Mouse (Mus musculus) monocyte, adult 2 months (primary cell): ENCODE measurements around the gene Ptpra.

ENCODE experiments used
- DNase-seq, 2 experiments: peaks; one replicate each; pipeline ENCODE4 v3.0.0; 2022; ENCODE audit warnings: low spot score in 2 of 2, low read depth in 1 of 2

Ptpra gene

DNA sequence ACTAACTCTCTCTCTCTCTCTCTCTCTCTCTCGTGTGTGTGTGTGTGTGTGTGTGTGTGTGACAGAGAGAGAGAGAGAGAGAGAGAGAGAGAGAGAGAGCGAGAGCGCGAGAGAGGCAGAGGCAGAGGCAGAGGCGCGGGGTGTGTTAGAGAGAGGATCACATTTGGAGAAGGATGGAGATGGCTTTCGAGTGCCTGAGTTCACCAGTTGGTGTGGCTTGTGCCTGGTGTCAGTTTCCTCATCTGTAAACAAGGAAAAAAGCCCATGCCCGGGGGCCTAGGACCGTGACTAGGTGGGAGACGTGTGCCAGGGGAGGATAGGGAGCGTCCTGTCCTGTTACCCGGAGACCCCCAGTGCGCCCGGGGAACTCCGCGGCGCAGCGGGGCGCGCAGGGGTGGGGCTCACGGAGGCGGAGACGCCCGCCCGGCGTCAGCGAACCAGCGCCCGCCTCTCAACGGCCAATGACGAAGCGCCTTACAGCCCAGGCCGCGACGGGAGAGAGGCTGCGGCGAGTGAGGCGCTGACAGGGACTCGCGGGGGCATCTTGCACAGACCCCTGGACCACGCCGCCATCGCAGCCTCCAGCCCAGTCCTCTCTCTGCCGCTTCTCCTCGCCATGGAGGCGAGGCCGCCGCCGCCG is at the start of gene Ptpra:
TSS of gene Ptpra (plus strand) at position 485 of the 640 bp plus-strand sequence.
- peak; percentile 65 to 75 for DNase-seq

DNA sequence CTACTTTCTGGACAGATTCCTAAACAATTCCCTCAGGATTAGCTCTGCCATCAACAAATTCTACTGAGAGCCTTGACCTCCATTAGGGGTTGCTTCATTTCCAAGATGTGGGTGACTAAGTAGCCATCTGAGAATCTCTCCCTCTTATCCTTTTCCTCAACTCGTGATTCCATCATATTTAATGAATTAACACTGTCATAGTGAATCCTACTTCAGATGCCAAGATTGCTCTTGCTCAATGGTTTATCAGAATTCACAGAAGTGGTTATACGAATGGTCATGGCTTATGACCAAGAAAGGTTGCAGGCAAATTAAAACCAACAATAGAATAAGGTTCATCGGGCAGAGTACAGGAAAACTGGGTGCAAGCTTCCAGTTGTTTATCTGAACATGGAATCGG is 48.2 kb upstream of the Ptpra start:
- DNase-seq = no peak

DNA sequence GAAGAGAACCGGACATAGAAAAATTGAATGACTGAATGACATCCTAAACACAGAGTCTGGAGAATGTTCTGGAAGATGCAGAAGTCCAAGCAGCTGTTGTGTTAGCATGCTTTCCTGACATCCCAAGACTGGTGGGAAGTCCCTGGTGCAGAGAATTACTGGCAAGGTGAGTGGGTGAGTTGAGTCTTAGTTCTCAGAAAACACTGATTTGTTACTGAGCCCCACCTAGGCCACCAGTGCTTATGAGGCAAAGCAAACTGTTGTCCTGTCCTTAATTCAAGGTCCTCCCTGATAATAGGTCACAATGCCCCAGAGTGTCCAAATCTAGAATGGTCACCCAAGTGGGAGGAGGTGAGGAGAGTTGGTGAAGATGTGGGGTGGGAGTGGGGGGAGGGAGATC is 45.1 kb upstream of the Ptpra start, which contains the start of the genes Gm28372 and 1700020A23Rik:
TSS of gene Gm28372 (plus strand) at position 301 of the 400 bp plus-strand sequence.
TSS of gene 1700020A23Rik (plus strand) at position 321 of the 400 bp plus-strand sequence.
- DNase-seq = no peak

DNA sequence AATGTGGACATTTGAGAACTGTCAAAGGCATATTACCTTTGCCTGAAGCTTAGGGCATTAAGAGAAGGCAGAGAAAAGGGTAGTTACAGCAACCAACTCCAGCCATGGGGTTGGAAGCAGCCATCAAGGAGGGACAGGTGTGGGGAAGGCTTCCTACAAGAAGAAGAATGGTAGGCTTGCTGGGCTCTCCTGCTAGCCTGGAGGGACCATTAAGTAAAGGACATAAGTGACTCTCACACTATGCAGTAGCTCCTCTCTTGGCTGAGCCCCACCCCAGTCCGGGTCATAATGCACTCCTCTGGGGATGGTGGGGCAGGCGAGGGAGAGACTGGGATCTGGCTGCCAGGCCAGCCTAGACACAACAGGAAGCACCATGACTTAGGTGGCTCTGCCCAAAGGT is 43.9 kb upstream of the Ptpra start, which contains the start of gene Tmem239:
TSS of gene Tmem239 (plus strand) at position 301 of the 400 bp plus-strand sequence.
- no peak for DNase-seq

DNA sequence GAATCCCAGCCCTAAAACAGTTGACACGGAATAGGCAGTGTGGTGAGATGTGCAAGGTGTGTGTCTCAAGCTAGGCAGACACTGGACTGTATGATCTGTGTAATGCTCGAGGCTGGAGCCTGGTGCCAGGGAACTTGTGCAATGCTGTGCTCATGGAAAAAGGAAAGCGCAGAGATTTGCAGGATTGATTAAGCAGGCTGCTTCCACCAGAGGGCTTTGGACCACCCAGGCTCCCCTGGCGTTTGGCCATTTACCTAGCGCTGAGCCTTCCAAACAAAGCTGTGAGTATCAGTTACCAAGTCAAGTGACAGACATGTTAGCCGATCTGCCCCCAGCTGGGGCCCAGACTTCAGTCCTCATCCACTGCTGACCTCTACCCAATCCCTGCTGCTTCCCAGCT is 41.9 kb upstream of the Ptpra start:
- no peak for DNase-seq

DNA sequence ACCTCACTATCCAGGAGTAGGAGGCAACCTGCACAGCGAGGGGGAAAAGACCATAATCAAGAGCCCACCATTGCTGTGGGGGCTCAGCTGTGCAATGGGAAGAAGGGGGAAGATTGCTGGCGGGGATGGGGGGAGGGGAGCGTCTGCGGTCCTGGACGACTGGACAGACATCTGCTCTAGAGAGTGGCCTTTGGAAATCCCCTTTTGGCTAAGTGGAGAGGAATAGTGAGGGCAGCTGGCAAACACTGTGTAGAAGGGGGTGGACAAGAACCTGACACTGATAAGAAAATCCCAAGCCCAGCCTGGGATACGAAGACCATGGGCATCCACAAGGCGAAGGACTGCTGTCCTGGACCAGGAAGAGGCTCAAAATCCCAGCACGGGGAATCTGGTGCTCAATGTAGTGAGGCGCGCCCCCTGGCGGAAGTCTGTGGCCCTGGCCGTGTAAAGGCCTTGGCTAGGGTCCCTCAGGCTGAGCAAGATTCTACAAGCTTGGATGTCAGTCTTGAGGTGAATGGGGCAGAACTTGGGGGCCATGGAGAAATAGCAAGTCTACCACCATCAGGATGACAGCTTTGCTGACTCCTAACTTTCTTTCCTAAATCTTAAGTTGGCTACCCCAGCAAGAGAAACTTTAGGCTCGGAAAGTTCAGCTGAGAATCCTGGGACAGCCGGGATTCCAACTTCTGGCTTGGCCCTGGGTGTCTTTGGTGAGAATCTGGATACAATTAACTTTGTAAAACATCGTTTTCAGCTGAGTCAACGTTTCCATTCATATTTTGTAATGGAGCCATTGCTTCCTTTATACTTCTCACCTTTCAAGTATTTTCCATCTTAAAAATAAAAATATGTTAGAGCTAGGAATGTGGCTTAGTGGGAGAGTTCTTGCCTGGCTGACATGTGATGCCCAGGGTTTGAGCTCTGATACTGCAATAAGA is 38.3 kb upstream of the Ptpra start:
- peak in 1 of 2 experiments; percentile 38 for DNase-seq

DNA sequence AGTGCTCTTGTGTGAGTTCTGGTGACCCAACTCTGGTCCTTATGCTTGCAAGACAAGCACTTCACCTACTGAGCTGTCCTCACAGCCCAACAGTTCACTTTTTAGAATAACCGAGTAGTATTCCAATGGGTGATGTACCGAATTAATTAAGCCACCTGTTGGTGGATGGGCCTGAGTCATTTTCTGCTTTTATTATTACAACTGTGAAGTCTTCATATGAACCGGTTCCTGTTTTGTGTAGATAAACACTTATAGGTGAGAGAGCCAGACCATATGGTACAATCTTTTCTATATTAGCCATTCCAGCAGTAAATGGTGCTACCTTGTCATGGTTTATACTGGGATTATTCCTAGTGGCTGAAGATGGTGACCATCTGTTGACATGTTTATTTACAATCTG is 37.3 kb upstream of the Ptpra start:
- no peak for DNase-seq

DNA sequence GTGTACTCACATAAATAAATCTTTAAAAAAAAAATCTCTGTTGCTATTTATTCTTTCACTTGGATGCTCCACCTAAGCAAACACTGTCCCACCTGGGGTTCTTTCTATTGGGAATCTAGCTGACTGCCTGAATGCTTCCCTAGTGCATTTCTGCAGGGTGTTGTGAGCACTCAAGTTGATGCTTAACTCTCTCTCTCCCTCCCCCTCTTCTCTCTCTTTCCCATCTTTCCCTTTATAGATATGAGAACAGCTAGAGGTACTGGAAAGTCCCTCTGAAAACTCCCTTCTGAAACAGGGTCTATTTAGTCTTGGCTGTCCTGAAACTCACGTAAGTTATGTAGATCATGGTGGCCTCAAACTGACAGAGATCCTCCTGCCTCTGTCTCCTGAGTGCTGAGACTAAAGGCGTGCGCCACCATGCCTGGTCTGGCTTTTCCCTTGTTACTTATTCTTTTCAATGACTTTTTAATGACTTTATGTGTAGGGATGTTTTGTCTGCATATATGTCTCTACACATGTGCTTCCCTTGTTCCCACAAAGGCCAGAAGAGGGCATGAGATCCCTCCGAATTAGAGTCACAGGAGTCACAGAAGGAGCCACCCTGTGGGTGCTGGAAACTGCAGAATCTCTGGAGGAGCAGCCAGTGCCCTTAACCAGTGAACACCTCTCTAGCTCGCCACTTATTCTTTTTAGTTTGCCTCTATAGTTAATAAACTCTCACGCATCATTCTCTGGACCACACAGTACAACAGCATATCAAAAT is 35.8 kb upstream of the Ptpra start:
- no peak for DNase-seq

DNA sequence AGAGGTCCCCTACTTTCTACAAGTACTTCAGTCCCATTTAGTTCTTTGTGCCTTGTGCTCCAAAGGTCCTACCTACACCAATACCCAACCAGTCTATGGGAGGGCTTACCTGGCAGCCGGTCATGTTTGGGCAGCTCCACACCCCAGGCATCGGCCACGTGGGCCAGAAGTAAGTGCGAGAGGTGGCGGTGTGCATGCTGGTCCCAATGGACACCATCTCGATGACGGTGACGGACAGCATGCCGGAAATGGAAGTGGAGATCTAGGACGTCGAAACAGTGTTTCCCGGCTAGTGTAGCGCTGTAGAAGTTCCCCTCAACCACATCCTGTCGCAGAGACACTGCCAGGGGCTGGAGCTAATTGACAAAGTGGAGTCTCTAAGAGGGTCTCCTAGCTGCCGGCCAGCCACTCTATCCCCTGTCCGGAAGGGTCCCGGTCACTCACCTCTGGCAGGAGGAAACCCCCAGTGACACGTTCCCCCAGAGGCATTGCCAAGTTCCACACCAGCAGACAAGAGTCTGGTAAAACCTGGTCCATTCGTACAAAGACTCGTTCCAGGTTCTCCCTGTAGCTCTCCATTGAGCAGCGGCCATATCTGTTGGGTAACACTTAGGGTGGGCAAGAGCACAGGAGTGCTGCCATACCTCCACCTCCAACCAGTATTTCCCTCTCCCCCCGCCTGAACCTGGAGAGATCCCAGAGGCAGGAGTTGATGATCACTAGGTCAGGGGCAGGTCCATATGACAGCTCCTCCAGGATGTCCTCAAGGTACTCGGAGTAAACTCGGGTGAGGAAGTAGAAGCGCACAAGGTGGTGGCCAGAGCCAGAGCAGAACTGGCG is 28.1 kb upstream of the Ptpra start:
- no peak for DNase-seq

DNA sequence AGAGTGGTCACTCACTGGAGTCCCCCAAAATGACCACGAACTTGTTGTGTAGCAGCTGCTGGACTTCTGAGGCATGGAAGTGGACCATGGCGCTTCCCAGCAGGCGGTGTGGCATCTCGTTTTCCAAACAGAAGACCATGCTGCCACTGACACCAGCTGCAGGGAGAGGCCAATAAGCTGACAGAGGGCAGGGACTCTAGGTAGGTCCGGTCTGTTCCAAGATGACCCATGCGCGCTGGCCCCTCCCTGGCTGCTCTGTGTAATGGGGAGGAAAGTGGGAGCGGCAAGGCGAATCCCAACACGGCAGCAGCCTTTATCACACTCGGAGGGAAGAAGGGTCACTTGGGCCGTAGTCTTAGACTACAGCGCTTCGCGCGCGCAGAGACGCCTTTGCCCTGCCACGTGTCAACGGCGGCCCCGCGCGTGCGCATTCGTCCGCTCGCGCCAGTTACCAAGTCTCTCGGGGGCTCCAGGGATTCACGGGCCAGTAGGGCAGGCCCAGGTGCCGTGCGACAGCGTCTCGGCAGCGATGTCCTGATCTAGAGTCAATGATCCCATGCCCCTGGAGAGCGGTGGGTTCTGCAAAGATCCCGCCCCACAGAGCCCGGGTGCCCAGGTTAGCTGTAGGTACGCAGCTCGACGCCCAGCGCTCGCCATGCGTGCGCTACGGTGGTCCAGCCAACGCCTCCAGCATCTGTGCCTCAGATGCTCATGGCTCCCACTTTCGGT is 26.5 kb upstream of the Ptpra start:
- peak in 1 of 2 experiments; percentile 51 for DNase-seq

DNA sequence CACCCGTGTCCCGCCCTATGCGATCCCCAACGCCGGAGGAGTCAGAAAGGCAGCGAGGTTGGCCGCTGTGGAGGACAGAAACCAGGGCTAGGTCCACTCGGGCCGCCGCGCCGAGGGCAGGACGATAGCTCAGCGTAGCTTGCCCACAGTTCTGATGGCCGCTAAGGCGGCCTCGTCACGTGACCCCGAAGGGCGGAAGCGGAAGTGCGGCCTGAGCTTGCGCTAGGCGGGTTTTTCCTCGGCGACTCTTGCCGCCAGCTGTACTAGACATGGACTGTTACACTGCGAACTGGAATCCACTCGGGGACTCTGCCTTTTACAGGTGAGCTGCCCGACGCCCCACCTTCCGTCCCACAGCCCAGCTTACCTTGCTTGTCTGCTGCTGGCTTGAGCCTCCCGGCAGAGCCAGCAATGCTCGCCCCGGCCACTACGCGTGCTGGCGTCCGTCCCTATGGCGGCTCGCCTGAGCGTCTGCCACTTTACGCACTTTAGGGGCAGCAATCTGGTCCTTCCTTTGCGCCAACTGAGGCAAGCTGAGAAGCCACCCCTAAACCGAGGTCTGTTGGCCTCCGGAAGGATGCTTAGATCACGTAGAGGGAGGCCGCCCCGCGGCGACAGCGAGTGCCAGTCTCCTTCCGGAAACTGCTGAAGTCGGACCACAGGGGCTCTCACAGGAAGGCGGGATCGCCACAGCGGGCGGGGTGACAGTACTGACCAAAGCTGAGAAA is 25.8 kb upstream of the Ptpra start, which contains the start of the genes Vps16 and Pced1a:
TSS of gene Vps16 (plus strand) at position 214 of the 728 bp plus-strand sequence.
TSS of gene Pced1a (minus strand) at position 576 of the 728 bp plus-strand sequence.
- DNase-seq = peak; percentile 84 to 89

DNA sequence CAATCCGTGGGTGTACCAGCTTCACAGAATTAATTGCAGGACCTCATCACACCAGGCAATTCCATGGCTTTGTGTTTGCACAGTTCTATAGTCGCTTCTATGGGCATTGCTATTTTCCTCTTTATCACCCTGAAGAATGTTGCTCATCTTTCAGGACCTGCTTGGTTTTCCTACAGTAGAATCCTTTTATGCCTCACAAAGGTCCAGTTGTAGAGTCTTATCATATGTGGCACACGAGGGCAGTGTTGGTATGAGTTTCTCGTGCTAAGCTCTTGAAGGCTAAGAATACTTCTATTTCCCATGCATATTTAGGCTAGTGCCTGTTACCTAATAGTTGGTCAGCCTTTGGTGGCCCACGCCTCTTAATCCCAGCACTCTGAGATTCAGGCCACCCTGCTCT is 25.0 kb upstream of the Ptpra start:
- DNase-seq = no peak

DNA sequence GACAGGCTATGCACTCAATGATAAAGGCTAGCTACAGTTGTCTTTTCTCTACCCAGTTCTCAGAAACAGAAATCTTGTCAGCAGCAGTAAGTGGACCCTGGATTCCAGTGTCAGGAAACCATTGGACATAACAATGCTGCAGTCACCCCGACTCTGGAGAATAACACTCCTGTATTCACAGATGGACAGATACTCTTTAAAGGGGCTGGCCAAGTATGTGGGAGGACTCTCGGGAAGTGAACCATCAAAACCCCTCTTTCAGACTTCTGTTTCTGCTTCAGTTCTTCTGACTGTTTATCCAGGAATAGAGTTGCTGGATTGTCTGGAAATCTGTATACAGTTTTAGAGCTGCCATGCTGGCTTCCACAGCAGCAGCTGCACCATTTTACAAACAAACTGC is 20.2 kb upstream of the Ptpra start:
- no peak for DNase-seq

DNA sequence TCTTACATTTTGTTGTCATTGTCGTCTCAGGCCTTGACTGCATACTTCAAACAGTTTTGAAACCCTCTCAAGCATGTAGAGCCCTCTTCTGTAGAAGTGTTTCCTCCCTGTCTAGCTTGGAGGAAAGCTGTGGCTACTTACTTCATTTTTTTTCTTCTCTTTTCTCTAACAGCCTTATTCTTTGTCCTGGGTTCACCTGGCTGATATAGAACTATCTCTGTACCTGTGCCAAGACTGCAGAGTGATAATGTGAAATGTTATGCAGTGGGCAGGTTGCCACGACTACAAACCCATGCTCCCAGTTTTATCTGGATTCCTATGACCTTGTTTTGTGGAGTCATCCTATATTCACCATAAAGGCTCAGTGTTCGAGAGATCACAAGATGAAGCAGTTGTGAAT is 19.6 kb upstream of the Ptpra start:
- no peak for DNase-seq

DNA sequence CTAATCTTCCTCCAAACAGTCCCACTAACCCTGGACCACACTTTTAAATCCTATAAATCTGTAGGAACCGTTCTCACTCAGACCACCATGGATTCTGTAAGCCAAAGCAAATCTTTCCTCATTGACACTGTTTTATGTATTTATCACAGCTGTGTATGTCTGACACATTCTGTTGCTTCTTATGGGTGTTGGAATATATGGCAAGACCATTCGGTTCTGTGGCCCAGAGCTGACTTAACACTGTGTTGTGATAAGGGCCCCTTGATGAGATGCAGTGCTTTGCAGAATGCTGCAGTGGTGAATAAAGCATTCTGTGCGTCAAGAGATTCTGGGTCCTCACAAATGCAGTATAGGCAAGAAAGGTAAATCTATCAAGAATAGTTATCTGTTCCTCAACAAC is 17.9 kb upstream of the Ptpra start:
- no peak for DNase-seq

DNA sequence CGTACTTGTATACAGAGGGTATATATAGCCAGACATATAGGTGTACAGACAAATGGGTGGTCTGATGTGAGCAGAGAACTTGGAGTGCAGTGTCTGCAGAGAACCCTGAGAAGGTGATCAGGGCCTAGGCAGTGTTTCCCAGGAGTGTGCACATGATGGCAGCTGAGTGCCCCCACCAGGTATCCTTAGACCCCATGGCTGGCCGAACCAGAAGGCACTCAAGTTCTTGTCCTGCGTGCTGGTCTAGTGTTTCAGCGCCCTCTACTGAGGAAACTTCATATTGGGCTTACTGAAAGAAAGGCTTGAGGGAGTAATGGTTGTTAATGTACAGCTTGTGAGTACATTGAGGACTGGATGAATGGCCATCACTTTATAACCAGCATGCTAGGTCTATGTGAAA is 16.9 kb upstream of the Ptpra start:
- no peak for DNase-seq

DNA sequence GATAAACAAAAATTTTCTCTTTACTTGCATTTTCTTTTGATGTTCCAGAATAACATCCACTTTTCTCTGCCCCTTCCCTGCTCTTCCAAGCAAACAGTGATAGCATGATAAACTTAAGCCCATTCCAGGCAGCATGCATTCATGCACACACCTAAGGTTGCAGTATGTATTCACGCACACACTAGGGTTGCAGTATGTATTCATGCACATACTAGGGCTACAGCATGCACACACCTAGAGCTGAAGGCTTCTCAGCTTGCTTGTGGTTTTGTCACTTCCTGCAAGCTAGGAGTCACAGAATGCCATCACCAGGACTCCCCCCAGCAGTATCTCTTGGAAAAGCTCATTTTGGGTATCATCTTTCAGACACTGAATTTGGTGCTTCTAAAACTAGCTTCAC is 13.3 kb upstream of the Ptpra start:
- no peak for DNase-seq

DNA sequence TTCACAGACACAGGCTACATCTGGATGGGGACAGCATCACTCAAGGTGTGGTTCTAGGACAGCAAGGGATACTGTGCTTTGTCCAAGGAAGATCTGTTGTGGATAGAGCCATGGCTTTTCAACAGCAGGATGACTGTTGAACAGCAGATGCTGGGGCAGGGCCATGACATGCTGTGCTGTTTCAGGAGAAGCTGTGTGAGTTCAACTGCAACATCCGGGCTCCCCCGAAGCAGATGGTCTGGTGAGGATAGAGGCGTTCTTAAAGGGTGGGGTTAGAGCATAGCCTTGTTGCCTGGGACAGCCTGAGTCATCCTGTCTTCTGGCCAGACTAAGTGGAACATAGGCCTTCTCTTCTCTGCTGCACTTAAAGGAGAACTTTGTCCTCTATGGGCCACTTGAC is 11.2 kb upstream of the Ptpra start:
- DNase-seq = no peak
